Mouse (Mus musculus) hindbrain, postnatal 0 days (tissue): ENCODE data around the gene Cct4. TPM values are rescaled to one million over a fixed set of nuclear protein-coding genes. Genes with fewer than 3 reads are reported as not detected.

Experiments
- ATAC-seq: fragments of 200-750 bp; cut with Nextera tagmentation; 2 replicates; pipeline ENCODE4 v1.8.0; 2017; ENCODE audit warnings: mild to moderate bottlenecking, moderate TSS enrichment, moderate library complexity
- DNase-seq: peaks from one replicate; pipeline ENCODE4 v3.0.0-alpha.2; 2015; ENCODE audit warnings: low spot score
- H3K27ac ChIP-seq: fragments of 300-500 bp; sonication (generic); 2 replicates; pipeline ENCODE4 v1.5.1; 2014; ENCODE audit warnings: mild to moderate bottlenecking
- H3K27me3 ChIP-seq: fragments of 300-500 bp; sonication (generic); 2 replicates; pipeline ENCODE4 v1.6.1; 2014; ENCODE audit warnings: low read length, mixed read lengths; ENCODE audit not compliant: insufficient read depth
- H3K36me3 ChIP-seq: fragments of 300-500 bp; sonication (generic); 2 replicates; pipeline ENCODE4 v1.6.1; 2014; ENCODE audit warnings: low read length, mixed read lengths; ENCODE audit not compliant: insufficient read depth
- H3K4me1 ChIP-seq: fragments of 300-500 bp; sonication (generic); 2 replicates; pipeline ENCODE4 v1.6.1; 2014; ENCODE audit warnings: antibody characterized with exemption, low read length, mixed read lengths; ENCODE audit not compliant: insufficient read depth
- H3K4me2 ChIP-seq: fragments of 300-500 bp; sonication (generic); 2 replicates; pipeline ENCODE4 v1.6.1; 2014; ENCODE audit warnings: low read depth, mild to moderate bottlenecking, low read length, moderate library complexity, mixed read lengths
- H3K4me3 ChIP-seq: fragments of 300-500 bp; sonication (generic); 2 replicates; pipeline ENCODE4 v1.5.1; 2014; ENCODE audit warnings: low read length
- H3K9ac ChIP-seq: fragments of 300-500 bp; sonication (generic); replicated peaks from 2 replicates; pipeline ENCODE4 v1.6.1; 2014; ENCODE audit warnings: mild to moderate bottlenecking, low read length, moderate library complexity, mixed read lengths
- H3K9me3 ChIP-seq: fragments of 300-500 bp; sonication (generic); 2 replicates; pipeline ENCODE4 v1.6.1; 2016; ENCODE audit warnings: low read length, mixed read lengths
- CTCF ChIP-seq: IDR thresholded peaks from 2 replicates; pipeline ENCODE4 v1.5.1; 2016; ENCODE audit warnings: antibody characterized with exemption, control low read depth, low read depth
- WGBS: fragments of 180-500 bp; shearing (Covaris S2); extraction: QIAGEN DNeasy Blood & Tissue Kit; methylation state at CpG from one replicate; pipeline ENCODE4 v1.1.7; 2014; 5-methylcytosine and 5-hydroxymethylcytosine counted together
- polyA plus RNA-seq: library from polyadenylated mRNA; unstranded; fragments of >200 nt; fragmentation: Nextera tagmentation; extraction: Ambion mirVana; gene quantifications from 2 replicates; pipeline ENCODE4 v1.2.1, GENCODE M21; 2015
- total RNA-seq: library from RNA; depleted of rRNA; stranded (reverse); fragments of >200 nt; gene quantifications from 2 replicates; pipeline ENCODE4 v1.2.3, GENCODE M21; 2014

The Cct4 gene
- total and polyA plus RNA-seq, 2 experiments from 2014 or later, result 143 to 220 TPM

DNA sequence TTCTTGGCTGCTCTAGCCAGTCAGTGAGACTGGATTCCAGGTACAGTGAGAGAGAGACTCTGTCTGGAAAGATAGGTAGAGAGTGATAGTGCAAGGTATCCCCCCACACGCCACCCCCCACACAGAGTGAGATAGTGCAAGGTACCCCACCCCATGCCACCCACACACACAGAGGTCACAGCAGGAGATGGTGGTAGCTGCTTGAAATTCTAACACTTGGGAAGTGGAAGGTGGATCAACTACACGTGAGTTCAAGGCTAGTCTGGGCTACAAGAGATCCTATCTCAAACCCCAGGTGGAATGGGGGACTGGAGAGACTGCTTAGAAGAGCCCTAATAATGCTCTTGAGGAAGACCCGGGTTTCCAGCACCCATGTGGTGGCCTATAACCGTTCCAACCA lies 9.3 kb upstream of the Cct4 start:
- peak overlapping the region; percentile 89 for H3K4me2 ChIP-seq
- no peaks in the 10 kb centered on the region for H3K27me3 ChIP-seq
- DNase-seq (no peak), ATAC-seq (no peak)
- peak overlapping the region; percentile 69 for H3K9ac ChIP-seq
- no peak overlapping the region for H3K27ac ChIP-seq
- no peaks in the 10 kb centered on the region for H3K9me3 ChIP-seq
- TF ChIP-seq CTCF, result no peak
- H3K4me1 ChIP-seq, result peaks cover 5% of the 10 kb centered on the region
- peaks cover 8% of the 10 kb centered on the region; the same call in 1 of the 2 replicates for H3K36me3 ChIP-seq
- H3K4me3 ChIP-seq, result peak overlapping the region; percentile 53
- WGBS, result 56% methylated on average over 4 of the region's 4 CpGs

DNA sequence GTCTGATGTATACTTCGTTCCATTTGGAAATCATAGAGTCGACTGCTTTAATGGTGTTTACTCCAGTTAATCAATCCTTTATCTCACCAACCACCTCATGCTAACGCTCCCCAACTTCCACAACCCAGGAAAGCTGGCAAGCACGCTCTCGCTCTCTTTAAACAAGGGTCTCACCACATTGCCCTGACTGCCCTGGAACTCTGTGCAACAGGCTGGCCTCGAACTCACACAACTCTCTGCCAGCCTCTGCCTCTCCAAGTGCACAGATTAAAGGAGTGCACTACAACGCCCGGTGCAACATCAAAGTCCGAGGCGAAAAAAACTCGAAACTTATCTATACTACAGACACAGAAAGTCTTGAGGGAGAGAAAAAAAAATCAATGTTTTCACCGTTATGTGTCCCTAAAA lies 8.8 kb upstream of the Cct4 start:
- H3K4me2 ChIP-seq, result peak overlapping the region; percentile 89
- peak overlapping the region; percentile 53 for H3K4me3 ChIP-seq
- no peaks in the 10 kb centered on the region for H3K27me3 ChIP-seq
- H3K36me3 ChIP-seq, result peaks cover 7% of the 10 kb centered on the region; the same call in 1 of the 2 replicates
- peak overlapping the region; percentile 69 for H3K9ac ChIP-seq
- no peak for TF ChIP-seq CTCF
- WGBS, result 2% methylated on average over 12 of the region's 12 CpGs
- peaks cover 5% of the 10 kb centered on the region for H3K4me1 ChIP-seq
- no peaks in the 10 kb centered on the region for H3K9me3 ChIP-seq
- ATAC-seq (peak; percentile 48), DNase-seq (no peak)
- peak overlapping the region; percentile 86 for H3K27ac ChIP-seq

DNA sequence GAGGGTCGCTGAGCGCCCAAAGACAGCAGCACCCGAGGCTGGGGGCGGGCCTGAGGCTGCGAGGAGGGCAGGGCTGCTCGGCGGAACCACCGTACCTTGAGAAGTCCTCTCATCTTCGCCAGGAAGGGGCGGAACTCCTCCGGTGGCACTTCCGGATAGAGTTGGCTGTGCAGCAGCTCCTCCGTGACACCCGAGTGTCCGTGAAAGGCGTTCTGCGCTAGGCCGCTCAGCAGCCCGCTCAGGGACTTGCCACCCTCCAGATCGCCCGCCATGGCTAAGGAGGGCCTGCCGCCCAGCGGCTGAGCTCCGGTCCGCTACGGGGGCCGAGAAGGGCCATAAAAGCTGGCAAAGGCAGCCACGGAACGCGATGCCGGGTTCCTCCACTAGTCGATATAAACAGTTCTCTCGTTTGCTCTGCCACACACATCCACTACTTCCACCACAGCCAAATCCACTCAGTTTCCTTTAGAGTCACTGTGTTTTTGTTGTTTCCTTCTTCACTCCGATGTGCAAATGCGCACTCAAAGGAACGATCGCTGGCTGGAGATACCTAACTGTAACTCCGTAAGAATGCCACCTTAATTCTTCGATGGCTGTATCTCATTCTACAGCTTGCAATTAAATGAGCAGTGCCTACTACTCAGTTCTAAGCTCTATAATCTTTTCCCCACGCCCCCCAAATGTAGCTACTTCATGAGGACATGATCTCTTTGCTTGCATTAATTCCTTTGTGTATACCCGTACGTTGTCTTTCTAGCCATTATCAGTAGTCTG lies 8.1 kb upstream of the Cct4 start, which contains the start of the genes Gm28048 and Commd1:
Gene Gm28048 (minus strand): TSS at position 107 of the 774 bp plus-strand sequence.
Gene Commd1 (minus strand): TSS at position 399 of the 774 bp plus-strand sequence.
- H3K4me3 ChIP-seq, result peak within 1 kb of the TSS; percentile 53
- peak within 1 kb of the TSS; percentile 86 for H3K27ac ChIP-seq
- 3% methylated on average over 40 of the region's 42 CpGs for WGBS
- ATAC-seq, result peak; percentile 95
- H3K9ac ChIP-seq, result peak within 1 kb of the TSS; percentile 69
- no peaks in the 10 kb centered on the region for H3K27me3 ChIP-seq
- DNase-seq, result peak; percentile 97
- H3K36me3 ChIP-seq, result peaks cover 4% of the 10 kb centered on the region; the same call in 1 of the 2 replicates
- H3K4me2 ChIP-seq, result peak within 1 kb of the TSS; percentile 89
- peaks cover 5% of the 10 kb centered on the region for H3K4me1 ChIP-seq
- no peaks in the 10 kb centered on the region for H3K9me3 ChIP-seq
- TF ChIP-seq CTCF, result peak; percentile 83

GRCm38 (mm10) chr11:22982846-22983245 lies 7.5 kb upstream of the Cct4 start:
- H3K9me3 ChIP-seq, result no peaks in the 10 kb centered on the region
- peak overlapping the region; percentile 86; the same call in 1 of the 2 replicates for H3K27ac ChIP-seq
- DNase-seq, result no peak
- H3K4me3 ChIP-seq, result peak overlapping the region; percentile 53; the same call in 1 of the 2 replicates
- WGBS, result 72% methylated on average over 6 of the region's 6 CpGs
- peaks cover 5% of the 10 kb centered on the region for H3K4me1 ChIP-seq
- ATAC-seq, result no peak
- no peak for TF ChIP-seq CTCF
- H3K27me3 ChIP-seq, result no peaks in the 10 kb centered on the region
- peak overlapping the region; percentile 89 for H3K4me2 ChIP-seq
- no peak overlapping the region; the same call in 1 of the 2 replicates for H3K9ac ChIP-seq
- H3K36me3 ChIP-seq, result peaks cover 4% of the 10 kb centered on the region; the same call in 1 of the 2 replicates

DNA sequence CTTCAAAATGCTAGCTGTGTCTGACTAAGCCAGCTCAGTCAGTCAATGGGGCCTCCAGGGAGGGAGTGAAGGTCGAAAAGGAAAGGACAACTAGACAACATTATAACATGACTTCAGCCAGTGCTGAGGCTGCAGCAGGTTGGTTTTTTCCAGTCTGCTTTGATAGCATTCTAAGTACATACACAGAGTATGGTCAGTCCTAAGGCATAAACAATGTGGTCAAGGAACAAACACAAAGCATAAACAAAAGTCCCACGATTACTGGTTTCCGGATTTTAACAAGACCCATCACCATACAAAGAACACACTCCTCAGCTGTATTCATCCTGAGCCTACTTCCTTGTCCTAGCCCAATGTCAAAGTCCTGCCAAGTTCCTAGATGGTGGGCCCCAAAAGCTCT lies 4.8 kb upstream of the Cct4 start:
- H3K27me3 ChIP-seq, result no peaks in the 10 kb centered on the region
- H3K4me2 ChIP-seq, result no peak overlapping the region
- DNase-seq (no peak), ATAC-seq (no peak)
- no peaks in the 10 kb centered on the region for H3K36me3 ChIP-seq
- H3K27ac ChIP-seq, result no peak overlapping the region
- H3K9me3 ChIP-seq, result no peaks in the 10 kb centered on the region
- peaks cover 5% of the 10 kb centered on the region for H3K4me1 ChIP-seq
- 84% methylated on average over 3 of the region's 3 CpGs for WGBS
- no peak overlapping the region for H3K9ac ChIP-seq
- no peak overlapping the region for H3K4me3 ChIP-seq
- TF ChIP-seq CTCF, result no peak

DNA sequence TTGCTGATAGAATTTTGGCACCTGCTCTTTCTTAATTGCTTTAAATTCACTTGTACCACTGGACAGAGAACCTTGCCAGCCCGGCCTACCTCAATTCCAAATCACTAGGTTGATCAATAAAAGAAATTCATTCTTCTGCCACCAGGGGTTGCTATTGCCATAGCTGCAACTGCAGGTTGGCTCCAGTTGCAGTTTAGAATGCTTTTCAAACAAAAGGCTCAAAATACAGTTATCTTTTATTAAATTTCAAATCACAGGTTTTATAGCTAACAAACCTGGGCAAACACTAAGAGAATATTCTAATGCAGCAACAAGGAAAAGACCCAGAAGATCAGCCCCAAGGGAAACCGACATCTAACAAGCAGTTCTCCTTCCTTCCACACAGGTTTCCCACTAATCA lies 3.0 kb upstream of the Cct4 start:
- Histone ChIP-seq H3K9me3 (no peaks in the 10 kb centered on the region), H3K4me3 (no peak overlapping the region), H3K27ac (no peak overlapping the region), H3K4me2 (no peak overlapping the region), H3K9ac (no peak overlapping the region), H3K36me3 (no peaks in the 10 kb centered on the region), H3K4me1 (peaks cover 10% of the 10 kb centered on the region), H3K27me3 (no peaks in the 10 kb centered on the region)
- peak; percentile 87 for DNase-seq
- TF ChIP-seq CTCF, result peak; percentile 84
- 40% methylated on average over 2 of the region's 2 CpGs for WGBS
- no peak for ATAC-seq

DNA sequence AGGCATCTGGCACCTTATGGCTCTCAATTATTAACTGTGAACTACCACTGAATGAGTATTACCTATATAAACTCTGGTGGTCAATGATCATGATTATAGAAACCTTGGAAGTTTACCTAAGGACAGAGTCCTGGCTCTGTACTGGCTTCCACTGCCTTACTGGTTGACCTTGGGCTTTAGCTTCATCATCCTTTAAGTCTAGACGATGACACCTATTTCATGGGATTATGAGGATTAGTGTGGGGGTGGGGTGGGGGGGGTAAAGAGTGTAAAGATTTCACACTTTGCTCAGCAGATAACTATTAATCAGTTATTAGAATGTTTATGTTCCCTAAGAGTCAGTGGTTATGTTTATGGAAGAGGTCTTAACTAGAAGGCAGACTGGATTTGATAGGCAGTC lies 533 bp upstream of the Cct4 start:
- DNase-seq (no peak), ATAC-seq (no peak)
- peak overlapping the region; percentile 87 for H3K4me3 ChIP-seq
- peak overlapping the region; percentile 91 for H3K9ac ChIP-seq
- TF ChIP-seq CTCF, result no peak
- H3K4me1 ChIP-seq, result peaks cover 10% of the 10 kb centered on the region
- WGBS, result 41% methylated on average over 1 of the region's 1 CpGs
- peaks cover 10% of the 10 kb centered on the region for H3K36me3 ChIP-seq
- H3K4me2 ChIP-seq, result peak overlapping the region; percentile 87
- no peaks in the 10 kb centered on the region for H3K27me3 ChIP-seq
- H3K27ac ChIP-seq, result peak overlapping the region; percentile 94
- no peaks in the 10 kb centered on the region for H3K9me3 ChIP-seq
